Mouse (Mus musculus) lung, embryonic 14.5 days (tissue): ENCODE data around the gene Abcc5. TPM values are rescaled to one million over a fixed set of nuclear protein-coding genes. Genes with fewer than 3 reads are reported as not detected.
A peak's percentile ranks its signal among the peaks of the same experiment; 100 is the strongest.
"Not testable (repeated sequence)": the region's sequence is repeated elsewhere in the genome, so short reads cannot be mapped to it uniquely, and the experiment has no call there.

Experiments
- ATAC-seq: fragments of 200-750 bp; cut with Nextera tagmentation; 2 replicates; pipeline ENCODE4 v1.8.0; 2017; ENCODE audit warnings: mild to moderate bottlenecking, moderate TSS enrichment, moderate library complexity; ENCODE audit not compliant: insufficient read depth
- DNase-seq: peaks from one replicate; pipeline ENCODE4 v3.0.0-alpha.2; 2015
- H3K27ac ChIP-seq: fragments of 300-500 bp; sonication (generic); 2 replicates; pipeline ENCODE4 v1.5.1; 2014; ENCODE audit warnings: low read depth, mild to moderate bottlenecking, moderate library complexity
- H3K27me3 ChIP-seq: fragments of 300-500 bp; sonication (generic); 2 replicates; pipeline ENCODE4 v1.6.1; 2014; ENCODE audit warnings: low read length, control low read depth; ENCODE audit not compliant: insufficient read depth
- H3K36me3 ChIP-seq: fragments of 300-500 bp; sonication (generic); 2 replicates; pipeline ENCODE4 v1.6.1; 2014; ENCODE audit warnings: control low read depth; ENCODE audit not compliant: insufficient read depth
- H3K4me1 ChIP-seq: fragments of 300-500 bp; sonication (generic); 2 replicates; pipeline ENCODE4 v1.6.1; 2014; ENCODE audit warnings: antibody characterized with exemption, control low read depth; ENCODE audit not compliant: insufficient read depth
- H3K4me2 ChIP-seq: fragments of 300-500 bp; sonication (generic); 2 replicates; pipeline ENCODE4 v1.6.1; 2014; ENCODE audit warnings: mild to moderate bottlenecking
- H3K4me3 ChIP-seq: fragments of 300-500 bp; sonication (generic); 2 replicates; pipeline ENCODE4 v1.5.1; 2014; ENCODE audit warnings: low read depth, low read length
- H3K9ac ChIP-seq: fragments of 300-500 bp; sonication (generic); 2 replicates; pipeline ENCODE4 v1.6.1; 2014
- H3K9me3 ChIP-seq: fragments of 300-500 bp; sonication (generic); 2 replicates; pipeline ENCODE4 v1.6.1; 2016; ENCODE audit warnings: low read depth, low read length, control low read depth
- CTCF ChIP-seq: IDR thresholded peaks from 2 replicates; pipeline ENCODE4 v1.5.1; 2016; ENCODE audit warnings: antibody characterized with exemption, low read depth
- WGBS: fragments of 180-500 bp; shearing (Covaris S2); extraction: QIAGEN DNeasy Blood & Tissue Kit; methylation state at CpG from one replicate; pipeline ENCODE4 v1.1.7; 2014; 5-methylcytosine and 5-hydroxymethylcytosine counted together
- polyA plus RNA-seq: library from polyadenylated mRNA; unstranded; fragments of >200 nt; fragmentation: Nextera tagmentation; extraction: Ambion mirVana; gene quantifications from 2 replicates; pipeline ENCODE4 v1.2.1, GENCODE M21; 2014

The Abcc5 gene
- polyA plus RNA-seq, 1 experiment from 2014 or later = 63.0 TPM

DNA sequence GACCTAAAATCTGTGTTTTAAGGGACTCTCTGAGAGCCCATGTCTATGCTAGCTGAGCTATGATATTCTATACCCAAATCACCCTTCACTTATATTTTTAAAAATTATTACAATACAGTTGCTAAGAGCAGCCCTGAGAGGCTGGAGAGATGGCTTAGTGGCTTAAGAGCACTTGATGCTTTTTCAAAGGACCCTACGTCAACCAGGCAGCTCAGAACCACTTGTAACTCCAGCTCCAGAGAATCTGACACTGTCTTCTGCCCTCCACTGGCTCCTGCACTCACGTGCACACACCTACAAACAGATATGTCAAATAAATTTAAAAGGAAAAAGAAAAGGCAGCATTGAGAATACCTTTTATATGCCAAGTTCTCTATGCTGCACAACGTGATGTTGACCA, 34.4 kb downstream of the Abcc5 start:
- no peak overlapping the region for H3K27ac ChIP-seq
- ATAC-seq (no peak; the same call in 1 of the 2 replicates), DNase-seq (peak; percentile 17)
- H3K9me3 ChIP-seq = no peaks in the 10 kb centered on the region
- TF ChIP-seq CTCF = no peak
- H3K27me3 ChIP-seq = no peaks in the 10 kb centered on the region
- peaks cover 50% of the 10 kb centered on the region for H3K36me3 ChIP-seq
- WGBS = 67% methylated on average over 3 of the region's 3 CpGs
- H3K9ac ChIP-seq = no peak overlapping the region
- H3K4me2 ChIP-seq = no peak overlapping the region
- H3K4me3 ChIP-seq = no peak overlapping the region
- no peaks in the 10 kb centered on the region for H3K4me1 ChIP-seq

DNA sequence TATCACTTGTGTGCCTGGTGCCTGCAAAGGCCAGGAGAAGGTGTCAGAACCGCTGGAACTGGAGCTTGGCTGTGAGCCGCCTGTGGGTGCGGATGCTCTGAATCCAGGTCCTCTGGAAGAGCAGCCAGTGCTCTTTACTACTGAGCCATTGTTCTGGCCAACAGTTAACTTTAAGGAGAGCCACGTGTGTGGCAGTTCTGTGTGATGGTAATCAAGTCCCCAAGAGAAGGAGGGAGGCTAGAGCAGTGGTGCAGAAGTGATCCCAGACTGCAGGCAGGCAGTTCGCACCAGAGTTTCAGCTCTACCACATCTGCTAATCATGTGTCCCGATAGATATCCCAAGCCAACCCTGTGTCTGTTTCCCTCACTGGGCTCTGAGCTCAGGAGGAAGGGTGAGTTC, 36.0 kb downstream of the Abcc5 start:
- Histone ChIP-seq H3K36me3 (peaks cover 49% of the 10 kb centered on the region), H3K27ac (no peak overlapping the region), H3K4me1 (no peaks in the 10 kb centered on the region), H3K4me3 (no peak overlapping the region), H3K27me3 (no peaks in the 10 kb centered on the region), H3K4me2 (no peak overlapping the region), H3K9me3 (no peaks in the 10 kb centered on the region), H3K9ac (no peak overlapping the region)
- 75% methylated on average over 6 of the region's 6 CpGs for WGBS
- DNase-seq (no peak), ATAC-seq (no peak)
- no peak for TF ChIP-seq CTCF

GRCm38 (mm10) chr16:20381031-20381430, 45.2 kb downstream of the Abcc5 start:
- TF ChIP-seq CTCF = no peak
- no peak for ATAC-seq
- Histone ChIP-seq H3K27ac (no peak overlapping the region), H3K4me1 (no peaks in the 10 kb centered on the region), H3K9ac (no peak overlapping the region), H3K36me3 (peaks cover 33% of the 10 kb centered on the region; the same call in 1 of the 2 replicates), H3K4me3 (no peak overlapping the region), H3K4me2 (no peak overlapping the region), H3K9me3 (no peaks in the 10 kb centered on the region), H3K27me3 (no peaks in the 10 kb centered on the region)
- peak; percentile 66 for DNase-seq
- 50% methylated on average over 5 of the region's 5 CpGs for whole genome bisulfite sequencing

DNA sequence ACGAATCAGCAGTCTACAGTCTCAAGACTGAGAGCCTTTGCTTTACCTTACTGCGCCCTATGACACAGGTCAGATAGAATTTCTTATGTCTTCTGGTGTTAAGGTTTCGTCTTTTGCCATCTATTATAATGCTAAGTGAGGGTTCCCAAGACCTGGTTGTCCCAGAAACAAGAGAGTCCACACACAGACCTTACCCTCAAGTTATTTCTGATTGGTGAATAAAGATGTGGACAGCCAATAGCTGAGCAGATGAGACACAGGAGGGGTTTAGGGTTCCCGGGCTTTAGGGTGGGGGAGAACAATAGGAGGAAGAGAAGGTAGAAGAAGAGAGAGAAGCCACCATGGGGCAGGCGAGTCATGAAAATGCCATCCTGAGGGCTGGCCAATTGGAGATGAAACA, 50.9 kb downstream of the Abcc5 start:
- DNase-seq = no peak
- Histone ChIP-seq H3K9ac (no peak overlapping the region), H3K4me2 (no peak overlapping the region), H3K4me3 (no peak overlapping the region), H3K27ac (no peak overlapping the region), H3K27me3 (no peaks in the 10 kb centered on the region), H3K9me3 (no peaks in the 10 kb centered on the region), H3K36me3 (peaks cover 49% of the 10 kb centered on the region), H3K4me1 (no peaks in the 10 kb centered on the region)
- no peak for ATAC-seq
- no peak for TF ChIP-seq CTCF
- WGBS = 89% methylated on average over 5 of the region's 5 CpGs

- no peak overlapping the region for H3K4me3 ChIP-seq
- H3K9me3 ChIP-seq = no peaks in the 10 kb centered on the region
- H3K9ac ChIP-seq = no peak overlapping the region
- H3K27me3 ChIP-seq = no peaks in the 10 kb centered on the region
- no peak overlapping the region for H3K27ac ChIP-seq
- ATAC-seq (no peak), DNase-seq (no peak)
- H3K36me3 ChIP-seq = peaks cover 65% of the 10 kb centered on the region
- 56% methylated on average over 4 of the region's 4 CpGs for WGBS
- no peak overlapping the region for H3K4me2 ChIP-seq
- no peak for TF ChIP-seq CTCF
- H3K4me1 ChIP-seq = no peaks in the 10 kb centered on the region
These were observed 54.5 kb downstream of the Abcc5 start for GRCm38 (mm10) chr16:20371731-20372130.

- Histone ChIP-seq H3K9me3 (no peaks in the 10 kb centered on the region), H3K9ac (no peak overlapping the region), H3K4me3 (no peak overlapping the region), H3K36me3 (peaks cover 71% of the 10 kb centered on the region), H3K27me3 (no peaks in the 10 kb centered on the region), H3K27ac (no peak overlapping the region), H3K4me1 (no peaks in the 10 kb centered on the region), H3K4me2 (no peak overlapping the region)
- DNase-seq (no peak), ATAC-seq (no peak)
- TF ChIP-seq CTCF = no peak
- 85% methylated on average over 9 of the region's 9 CpGs for WGBS
These were observed 58.0 kb downstream of the Abcc5 start for GRCm38 (mm10) chr16:20368221-20368620.

DNA sequence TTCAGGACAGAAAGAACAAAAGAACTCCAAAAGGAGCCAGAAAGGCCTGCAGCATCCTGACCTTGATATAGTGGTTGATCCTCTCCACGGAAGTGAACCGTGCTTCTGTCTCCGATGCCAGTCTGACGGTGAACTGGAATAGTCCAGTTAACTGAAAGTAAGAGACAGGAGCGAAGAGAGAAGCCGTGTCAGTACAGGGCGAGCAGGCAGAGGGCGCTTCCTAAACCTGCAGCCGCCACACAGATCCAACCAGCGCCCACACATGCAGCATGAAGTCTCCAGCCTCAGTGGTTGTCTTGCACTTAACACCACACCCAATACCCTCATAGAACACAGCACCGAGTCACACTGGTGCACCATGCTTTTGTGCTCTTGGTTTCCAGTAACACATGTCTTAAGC, 64.1 kb downstream of the Abcc5 start:
- 90% methylated on average over 11 of the region's 11 CpGs for WGBS
- DNase-seq (no peak), ATAC-seq (no peak)
- Histone ChIP-seq H3K9me3 (no peaks in the 10 kb centered on the region), H3K27ac (no peak overlapping the region), H3K4me3 (no peak overlapping the region), H3K36me3 (peaks cover 78% of the 10 kb centered on the region), H3K27me3 (no peaks in the 10 kb centered on the region), H3K4me2 (no peak overlapping the region), H3K9ac (no peak overlapping the region), H3K4me1 (no peaks in the 10 kb centered on the region)
- TF ChIP-seq CTCF = no peak

- H3K4me2 ChIP-seq, ATAC-seq, H3K9ac ChIP-seq, H3K27me3 ChIP-seq, H3K9me3 ChIP-seq, H3K4me3 ChIP-seq, H3K4me1 ChIP-seq, DNase-seq, H3K27ac ChIP-seq: not testable (repeated sequence)
- peaks cover 77% of the 10 kb centered on the region for H3K36me3 ChIP-seq
- WGBS = 93% methylated on average over 3 of the region's 3 CpGs
These were observed 64.7 kb downstream of the Abcc5 start for GRCm38 (mm10) chr16:20361496-20361895.
